Mouse (Mus musculus): ENCODE data around the gene Enpp7. TPM values are rescaled to one million over a fixed set of nuclear protein-coding genes. Genes with fewer than 3 reads are reported as not detected.

Gene Enpp7
- total RNA-seq, 4 experiments from 2014 or later, result not detected

- no peak for DNase-seq (ENCODE audit: low spot score in 2 of 2)
Measured at GRCm38 (mm10) chr11:118997182-118997581, 9.2 kb downstream of the Enpp7 start.

- DNase-seq (ENCODE audit: low spot score in 2 of 2), result peak; percentile 78 to 86
Measured at GRCm38 (mm10) chr11:118998540-118999265, 10.7 kb downstream of the Enpp7 start.

- peak in 1 of 2 experiments; percentile 32 for DNase-seq (ENCODE audit: low spot score in 2 of 2)
Measured at GRCm38 (mm10) chr11:118999361-118999804, 11.4 kb downstream of the Enpp7 start.

- DNase-seq (ENCODE audit: low spot score in 2 of 2), result no peak
Measured at GRCm38 (mm10) chr11:119000877-119001276, 12.9 kb downstream of the Enpp7 start.

- DNase-seq (ENCODE audit: low spot score in 2 of 2), result no peak
Measured at GRCm38 (mm10) chr11:119001493-119002128, 13.6 kb downstream of the Enpp7 start.

- DNase-seq (ENCODE audit: low spot score in 2 of 2), result no peak
Measured at GRCm38 (mm10) chr11:119005547-119006275, 17.7 kb downstream of the Enpp7 start.

GRCm38 (mm10) chr11:119006462-119006861 lies 18.5 kb downstream of the Enpp7 start:
- DNase-seq (ENCODE audit: low spot score in 2 of 2), result no peak

GRCm38 (mm10) chr11:119007461-119008456 lies 19.8 kb downstream of the Enpp7 start:
- no peak for DNase-seq (ENCODE audit: low spot score in 2 of 2)

- no peak for DNase-seq (ENCODE audit: low spot score in 2 of 2)
Measured at GRCm38 (mm10) chr11:119014455-119014854, 26.5 kb downstream of the Enpp7 start.

- DNase-seq (ENCODE audit: low spot score in 2 of 2), result no peak
Measured at GRCm38 (mm10) chr11:119017506-119017905, 29.5 kb downstream of the Enpp7 start.

- DNase-seq (ENCODE audit: low spot score in 2 of 2), result no peak
Measured at GRCm38 (mm10) chr11:119021180-119021579, 33.2 kb downstream of the Enpp7 start.

- no peak for DNase-seq (ENCODE audit: low spot score in 2 of 2)
Measured at GRCm38 (mm10) chr11:119022068-119022894, 34.3 kb downstream of the Enpp7 start.

GRCm38 (mm10) chr11:119022895-119023615 lies 35.1 kb downstream of the Enpp7 start, which contains the start of gene Cbx2:
Cbx2 (plus strand) TSS chr11:119022962.
- peak in 1 of 2 experiments; percentile 70 for DNase-seq (ENCODE audit: low spot score in 2 of 2)

- DNase-seq (ENCODE audit: low spot score in 2 of 2), result no peak
Measured at GRCm38 (mm10) chr11:119023616-119023980, 35.6 kb downstream of the Enpp7 start.

GRCm38 (mm10) chr11:119024260-119024659 lies 36.3 kb downstream of the Enpp7 start:
- no peak for DNase-seq (ENCODE audit: low spot score in 2 of 2)

- DNase-seq (ENCODE audit: low spot score in 2 of 2), result no peak
Measured at GRCm38 (mm10) chr11:119026203-119026602, 38.2 kb downstream of the Enpp7 start.

GRCm38 (mm10) chr11:119033874-119034558 lies 46.0 kb downstream of the Enpp7 start:
- peak in 1 of 2 experiments; percentile 79 for DNase-seq (ENCODE audit: low spot score in 2 of 2)

GRCm38 (mm10) chr11:119034635-119035034 lies 46.6 kb downstream of the Enpp7 start:
- no peak for DNase-seq (ENCODE audit: low spot score in 2 of 2)

Measured in layer of hippocampus, adult 8-10 months (tissue).